Comparison of ENCODE assay signal across 14 mouse cellular contexts in the genomic region with DNA sequence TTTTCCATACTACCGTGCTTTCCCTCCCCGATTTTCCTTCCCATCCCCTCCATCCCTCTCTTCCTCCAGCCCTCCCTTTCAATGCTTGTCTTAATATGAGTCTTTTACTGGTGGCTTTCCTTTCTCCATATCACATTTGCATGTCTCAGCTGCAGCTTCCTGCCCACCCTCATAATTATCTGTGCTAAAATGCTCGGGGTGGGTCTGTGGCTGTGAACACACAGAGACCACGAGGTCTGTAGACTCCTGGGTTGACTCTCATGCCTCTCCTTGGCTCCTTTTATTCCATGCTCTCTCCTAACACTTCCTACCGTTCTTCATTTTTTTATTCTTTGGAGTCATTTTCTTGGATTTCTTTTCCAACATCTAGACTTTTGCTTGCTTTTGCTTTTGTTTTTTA.
"Had no signal": no experiment of that assay in that cellular context is flagged by ENCODE, and none has a peak within 500 bp of the region (broad histone marks: within the 10 kb centered on the region; RNA-seq: fewer than 3 reads in every experiment).

No protein-coding gene starts in this region.

- H3K4me2 ChIP-seq: liver, embryonic 15.5 days; lung, embryonic 14.5 days; midbrain, embryonic 11.5 days; midbrain, embryonic 13.5 days; midbrain, embryonic 15.5 days; neural tube, embryonic 12.5 days had no signal

- ATAC-seq: midbrain, embryonic 13.5 days; midbrain, embryonic 15.5 days had no signal

- H3K9ac ChIP-seq: liver, embryonic 15.5 days; lung, embryonic 14.5 days; midbrain, embryonic 13.5 days; midbrain, embryonic 15.5 days; neural tube, embryonic 12.5 days had no signal

- H3K27ac ChIP-seq: liver, embryonic 15.5 days; midbrain, embryonic 13.5 days; midbrain, embryonic 15.5 days; neural tube, embryonic 12.5 days had no signal

- H3K4me3 ChIP-seq: liver, embryonic 15.5 days; midbrain, embryonic 13.5 days; midbrain, embryonic 15.5 days; neural tube, embryonic 12.5 days had no signal

- DNase-seq: lung, adult 18-20 months; lung, embryonic 14.5 days; lung, postnatal 10 days; lung, postnatal 4 days; right cerebral cortex, postnatal 14 days; spleen, adult 18-20 months; thymus, adult 18-20 months; thymus, postnatal 14 days; thymus, postnatal 36 days had no signal

- H3K27me3 ChIP-seq: liver, embryonic 15.5 days; midbrain, embryonic 13.5 days; midbrain, embryonic 15.5 days; neural tube, embryonic 12.5 days had no signal

- H3K36me3 ChIP-seq: liver, embryonic 15.5 days; midbrain, embryonic 13.5 days; midbrain, embryonic 15.5 days; neural tube, embryonic 12.5 days had no signal

- H3K9me3 ChIP-seq: liver, embryonic 15.5 days; midbrain, embryonic 13.5 days; midbrain, embryonic 15.5 days; neural tube, embryonic 12.5 days had no signal

- H3K4me1 ChIP-seq: midbrain, embryonic 13.5 days; midbrain, embryonic 15.5 days; neural tube, embryonic 12.5 days had no signal
